Mouse (Mus musculus): ENCODE results near the gene Dnmbp.

Dnmbp gene

GRCm38 (mm10) chr19:43878111-43879092, 61.6 kb downstream of the Dnmbp start:
- CTCF ChIA-PET, result no interaction called here

- CTCF ChIA-PET, result no interaction called here
Measured at GRCm38 (mm10) chr19:43877364-43877763, 62.6 kb downstream of the Dnmbp start.

DNA sequence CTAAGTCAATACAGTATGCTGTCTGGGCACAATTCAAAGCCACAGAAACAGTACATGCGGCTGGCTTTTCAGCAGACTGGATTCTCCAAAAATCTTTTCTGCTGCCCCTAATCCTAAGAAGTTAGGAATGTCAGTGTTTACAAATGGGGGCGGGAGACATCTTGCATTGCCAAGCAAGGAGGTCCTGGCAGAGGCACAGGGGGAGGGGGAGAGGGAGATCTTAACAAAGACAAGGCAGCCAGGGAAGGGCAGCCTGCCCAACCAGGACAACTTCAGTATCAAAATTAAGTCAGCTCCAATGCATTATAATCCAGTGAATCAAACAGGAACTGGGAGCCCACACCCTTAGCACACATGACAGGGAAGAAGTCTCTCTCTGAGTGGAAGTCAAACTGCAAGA, 64.0 kb downstream of the Dnmbp start:
- CTCF ChIA-PET, result no interaction called here

DNA sequence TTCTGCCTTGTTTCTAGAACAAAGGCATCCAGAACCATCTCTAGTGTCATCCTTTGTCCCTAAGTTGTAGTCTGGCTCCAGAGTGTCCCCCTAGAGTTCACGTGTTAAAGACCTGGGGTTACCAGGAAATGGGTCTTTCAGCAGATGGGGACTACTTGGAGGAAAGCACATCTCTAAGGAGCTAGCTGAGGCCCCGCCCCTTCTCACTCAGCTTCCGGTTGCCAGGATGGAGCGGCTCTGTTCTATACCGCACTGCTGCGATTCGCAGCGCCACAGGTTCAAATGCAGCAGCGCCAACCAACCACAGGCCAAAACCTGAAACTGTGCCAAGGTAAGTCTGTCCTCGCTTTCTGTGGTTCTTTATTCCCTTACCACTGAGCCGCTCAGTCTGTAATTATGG, 65.6 kb downstream of the Dnmbp start:
- CTCF ChIA-PET, result no interaction called here

DNA sequence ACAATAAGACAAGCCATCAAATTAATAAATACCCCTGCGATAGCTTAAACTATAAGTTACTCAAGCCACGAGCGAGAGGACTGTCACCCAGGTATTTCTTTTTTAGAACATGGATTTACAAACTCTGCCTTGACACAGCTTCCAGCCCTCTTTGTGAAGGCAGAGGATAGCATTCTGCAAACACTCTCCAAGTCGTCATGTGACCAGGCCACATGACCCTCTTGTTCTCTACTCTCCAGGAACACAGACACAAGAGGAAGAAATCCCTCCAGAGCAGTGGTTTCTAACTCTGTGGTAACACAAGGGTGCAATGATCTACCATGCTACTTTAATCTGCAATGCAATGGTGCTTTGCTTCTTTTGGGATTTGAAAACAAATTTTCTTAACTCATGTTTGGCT, 69.6 kb downstream of the Dnmbp start:
- CTCF ChIA-PET, result no interaction called here

- CTCF ChIA-PET, result no interaction called here
Measured at GRCm38 (mm10) chr19:43857347-43857746, 82.6 kb downstream of the Dnmbp start.

DNA sequence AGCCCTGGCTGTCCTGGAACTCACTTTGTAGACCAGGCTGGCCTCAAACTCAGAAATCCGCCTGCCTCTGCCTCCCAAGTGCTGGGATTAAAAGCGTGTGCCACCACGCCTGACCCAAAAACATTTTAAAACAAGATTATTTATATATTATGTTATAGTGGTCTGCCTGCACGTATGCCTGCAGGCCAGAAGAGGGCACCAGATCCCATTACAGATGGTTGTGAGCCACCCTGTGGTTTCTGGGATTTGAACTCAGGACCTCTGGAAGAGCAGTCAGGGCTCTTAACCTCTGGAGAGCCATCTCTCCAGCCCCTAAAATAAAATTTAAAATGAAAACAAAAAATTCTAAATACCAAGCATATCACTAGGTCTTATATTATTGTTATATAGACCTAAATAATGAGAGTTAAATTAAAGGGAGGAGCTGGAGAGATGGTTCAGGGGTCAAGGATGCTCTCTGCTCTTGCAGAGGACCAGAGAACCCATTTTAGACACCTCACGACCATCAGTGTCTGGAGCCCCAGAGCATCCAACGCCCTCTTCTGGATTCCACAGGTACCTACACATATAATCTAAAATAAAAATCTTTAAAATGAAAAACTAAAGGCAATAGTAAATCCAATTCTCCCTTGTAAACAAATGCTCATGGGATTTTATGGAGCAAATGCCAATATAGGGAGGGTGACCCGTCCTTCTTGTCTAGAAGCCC, 87.0 kb downstream of the Dnmbp start:
- CTCF ChIA-PET, result no interaction called here

DNA sequence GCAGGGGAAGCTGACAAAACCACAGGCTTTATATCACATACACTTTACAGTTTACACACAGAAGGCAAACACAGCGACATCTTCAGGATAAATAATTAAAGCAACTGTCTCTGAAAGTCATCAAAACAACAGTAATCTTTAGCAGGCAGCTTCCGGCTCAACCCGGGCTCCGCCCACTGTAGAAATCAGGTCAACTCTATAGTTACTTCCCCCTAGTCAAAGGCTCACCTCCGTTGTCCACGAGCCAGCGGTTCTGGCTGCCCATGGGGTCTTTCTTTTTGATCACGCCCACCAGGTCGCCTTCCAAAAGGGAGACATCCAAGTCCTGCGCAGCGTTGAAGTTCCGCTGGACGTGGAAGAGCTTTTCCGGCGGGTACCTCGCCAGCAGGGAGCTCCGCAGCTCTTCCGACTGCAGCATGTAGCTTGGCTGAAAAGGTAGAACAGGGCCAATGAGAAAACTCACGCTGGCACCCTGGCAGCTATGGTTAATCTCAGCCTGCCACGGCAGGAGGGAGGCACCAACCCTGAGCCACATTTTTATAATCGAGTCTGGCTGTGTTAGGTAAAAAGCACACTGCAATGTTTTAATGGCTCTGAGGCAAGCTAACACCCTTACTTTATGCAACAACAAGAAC, 87.9 kb downstream of the Dnmbp start:
- CTCF ChIA-PET, result interaction anchor here (0.5 kb wide), 1 partner anchor 89 kb away, joined by 4 read pairs; no protein-coding TSS in a partner anchor

- CTCF ChIA-PET, result interaction anchor here (1.0 kb wide), 1 partner anchor 21 kb away, joined by 3 read pairs; no protein-coding TSS in a partner anchor
Measured at GRCm38 (mm10) chr19:43850026-43850425, 90.0 kb downstream of the Dnmbp start.

- CTCF ChIA-PET, result no interaction called here
Measured at GRCm38 (mm10) chr19:43847966-43848365, 92.0 kb downstream of the Dnmbp start.

- CTCF ChIA-PET, result no interaction called here
Measured at GRCm38 (mm10) chr19:43847056-43847455, 92.9 kb downstream of the Dnmbp start.

DNA sequence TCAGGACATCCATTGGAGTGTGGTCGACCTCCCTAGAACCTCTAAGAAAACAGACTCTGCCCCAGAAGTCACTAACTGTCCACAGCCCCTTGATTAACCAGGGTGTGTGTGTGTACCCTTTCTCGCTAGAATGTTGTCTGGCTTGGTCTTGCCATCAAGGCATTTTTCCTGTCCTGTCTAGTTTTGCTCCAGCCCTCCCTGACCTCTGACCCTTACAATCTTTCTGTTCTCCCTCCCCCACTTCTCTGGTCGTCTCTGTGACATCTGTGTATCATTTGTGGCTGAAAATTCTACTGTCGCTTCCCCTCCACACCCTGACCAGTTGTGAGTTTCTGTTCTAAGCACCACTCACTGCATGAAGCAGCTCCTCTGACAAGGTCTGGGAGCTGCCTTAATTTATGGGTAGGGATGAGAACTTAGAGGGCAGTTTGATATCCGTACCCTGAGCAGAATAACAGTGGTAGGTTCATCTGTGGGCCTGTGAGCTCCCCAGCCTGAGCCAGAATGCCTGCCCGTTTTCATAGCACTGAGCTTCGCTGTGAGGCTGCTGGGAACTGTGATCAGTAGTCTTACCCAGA, 94.6 kb downstream of the Dnmbp start:
- CTCF ChIA-PET, result no interaction called here

DNA sequence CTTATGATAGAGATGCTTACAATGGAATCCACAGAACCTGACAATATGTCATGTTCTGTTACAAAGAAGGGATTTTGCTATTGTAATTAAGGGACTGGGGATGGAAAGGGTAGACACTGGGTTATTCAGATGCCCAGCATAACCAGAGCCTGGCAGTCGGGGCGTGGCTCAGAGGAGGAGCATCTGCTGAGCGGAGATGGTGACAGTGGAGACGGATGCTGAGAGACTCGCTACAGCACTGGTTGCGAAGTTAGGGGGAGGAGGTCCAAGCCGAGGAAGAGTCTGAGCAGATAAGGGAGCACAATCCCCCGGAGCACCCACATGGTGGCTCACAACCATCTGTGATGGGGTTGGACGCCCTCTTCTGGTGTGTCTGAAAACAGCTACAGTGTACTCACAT, 96.8 kb downstream of the Dnmbp start:
- CTCF ChIA-PET, result no interaction called here

GRCm38 (mm10) chr19:43832425-43833069, 107.4 kb downstream of the Dnmbp start:
- CTCF ChIA-PET, result interaction anchor here (0.5 to 1.1 kb wide), 3 partner anchors 110 to 314 kb away, joined by 3 read pairs; partner anchors contain the start of gene Bloc1s2

DNA sequence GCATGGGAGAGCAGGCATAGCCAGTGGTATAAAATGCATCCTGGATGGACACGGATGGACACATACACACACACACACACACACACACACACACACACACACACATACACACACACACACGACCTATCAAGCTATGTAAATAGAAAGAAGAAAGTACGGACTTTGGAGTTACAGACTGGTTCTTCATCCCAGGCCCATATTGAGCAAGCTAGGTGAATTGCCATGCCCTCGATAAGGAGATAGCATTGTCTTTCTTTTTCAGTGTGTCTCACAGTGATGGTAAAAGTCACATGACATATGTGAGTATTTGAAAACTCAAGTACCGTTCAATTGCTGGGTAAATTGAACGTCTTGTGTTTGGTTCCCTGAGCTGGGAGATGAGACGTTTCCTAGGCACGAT, 113.1 kb downstream of the Dnmbp start:
- CTCF ChIA-PET, result no interaction called here

DNA sequence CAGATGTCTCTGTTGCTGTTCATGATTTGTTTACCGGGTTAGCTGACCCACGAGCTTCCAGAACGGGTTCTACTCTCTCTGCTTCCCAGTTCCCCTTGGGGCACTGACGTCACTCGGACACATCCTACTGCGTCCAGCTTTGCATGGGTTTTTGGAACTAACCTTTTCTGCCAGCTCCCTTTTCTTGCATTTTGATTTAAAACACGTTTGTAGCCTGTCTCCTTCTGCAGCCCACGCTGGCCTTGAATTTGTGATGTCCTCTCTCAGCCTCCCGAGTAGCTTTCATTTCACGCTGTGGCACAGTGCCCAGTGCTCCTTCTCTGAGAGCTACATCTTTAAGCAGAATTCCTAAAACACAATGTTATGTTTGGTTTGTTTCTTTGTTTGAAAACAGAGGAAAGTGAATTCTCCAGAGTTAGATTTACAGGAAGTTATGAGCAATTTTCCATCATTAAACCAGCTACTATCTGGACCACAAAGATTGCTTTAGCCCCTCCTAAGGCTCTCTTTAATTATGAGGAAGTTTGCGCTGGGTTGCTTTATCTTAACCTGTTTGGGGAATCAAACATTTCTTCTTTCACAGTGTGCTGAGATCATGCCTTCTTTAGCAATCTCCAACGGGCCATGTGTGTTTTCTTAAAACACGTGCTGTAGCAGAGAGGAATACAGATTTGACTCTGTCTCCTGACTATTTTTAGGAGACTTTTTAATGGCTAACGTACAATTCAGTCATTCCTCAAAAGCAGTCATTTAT, 124.2 kb downstream of the Dnmbp start:
- CTCF ChIA-PET, result no interaction called here

DNA sequence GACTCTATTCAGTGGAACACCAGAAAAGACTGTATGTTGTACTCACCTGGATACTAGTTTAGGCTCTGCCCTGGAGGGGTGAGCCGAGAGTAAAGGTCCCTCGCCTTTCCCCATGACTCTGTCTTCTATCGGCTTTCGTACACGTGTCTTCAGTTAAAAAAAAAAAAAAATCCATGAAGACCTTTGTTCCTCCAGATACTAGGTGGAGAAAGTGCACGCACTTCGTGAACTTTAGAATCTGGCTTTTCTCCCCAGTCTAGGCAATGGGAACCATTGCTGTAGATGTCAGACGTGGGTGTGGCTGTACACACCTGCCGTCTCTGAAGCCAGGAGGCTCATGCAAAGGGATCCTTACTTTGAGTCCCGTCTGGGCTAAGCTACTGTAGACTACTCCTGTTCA, 126.7 kb downstream of the Dnmbp start:
- CTCF ChIA-PET, result no interaction called here

DNA sequence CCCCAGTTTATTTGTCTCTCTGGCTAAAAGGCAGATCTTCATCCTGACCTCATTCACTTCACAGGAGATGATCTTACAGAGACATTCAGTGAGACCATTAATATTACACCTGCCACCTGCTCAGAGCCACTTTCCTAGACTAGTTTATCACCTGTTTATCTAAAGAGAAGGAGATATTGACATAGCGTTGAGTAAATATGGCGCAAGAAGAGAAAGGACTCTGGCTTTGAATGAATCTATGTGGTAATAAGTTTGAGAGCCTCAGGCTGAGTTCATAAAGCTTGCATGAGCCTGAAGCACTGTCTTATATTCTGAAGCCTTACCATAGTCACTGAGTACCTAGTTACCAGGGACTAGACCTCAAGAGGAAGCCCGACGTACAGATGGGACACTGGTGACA, 128.6 kb downstream of the Dnmbp start:
- CTCF ChIA-PET, result no interaction called here

DNA sequence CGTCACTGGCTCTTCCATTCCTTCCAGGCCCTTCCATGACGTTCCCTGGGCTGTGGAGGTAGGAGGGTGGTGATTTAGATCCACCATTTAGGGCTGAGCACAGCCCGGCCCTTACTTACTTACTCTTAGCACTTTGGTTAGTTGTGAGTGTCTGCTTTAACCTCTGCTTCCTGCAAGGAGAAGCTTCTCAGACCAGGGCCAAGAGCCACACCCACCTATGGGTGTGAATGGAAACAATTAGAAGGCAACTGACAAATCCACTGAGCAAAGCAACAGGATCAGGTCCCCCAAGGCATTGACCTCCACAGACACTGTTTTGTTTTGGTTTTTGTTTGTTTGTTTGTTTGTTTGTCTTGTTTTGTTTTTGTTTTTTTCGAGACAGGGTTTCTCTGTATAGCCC, 130.7 kb downstream of the Dnmbp start:
- CTCF ChIA-PET, result no interaction called here

DNA sequence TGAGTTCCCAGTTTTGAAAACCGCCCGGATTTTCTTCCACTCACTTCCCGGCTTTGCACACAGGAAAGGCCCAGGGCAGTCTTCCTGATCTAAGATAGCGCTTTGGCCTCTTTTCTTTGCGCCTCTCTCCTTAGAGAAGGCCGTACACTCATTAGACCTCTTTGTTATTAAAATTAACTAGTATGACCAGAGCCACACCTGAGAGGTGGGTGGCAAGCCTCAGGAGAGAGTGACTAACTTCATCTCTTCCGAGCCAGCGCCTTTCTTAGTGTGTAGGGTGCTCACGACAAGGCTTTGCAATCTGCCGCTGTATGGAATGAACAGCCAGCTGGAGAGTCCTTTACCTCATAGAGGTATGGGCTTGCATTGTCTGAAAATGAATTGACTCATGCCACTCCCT, 136.1 kb downstream of the Dnmbp start:
- CTCF ChIA-PET, result no interaction called here

Data from spleen, embryonic (tissue).